Mouse (Mus musculus): Measurements from ENCODE around the gene Mrps26. TPM values are rescaled to one million over a fixed set of nuclear protein-coding genes. Genes with fewer than 3 reads are reported as not detected.

The Mrps26 gene
- polyA plus RNA-seq, 1 experiment from 2014 or later = 92.8 TPM

DNA sequence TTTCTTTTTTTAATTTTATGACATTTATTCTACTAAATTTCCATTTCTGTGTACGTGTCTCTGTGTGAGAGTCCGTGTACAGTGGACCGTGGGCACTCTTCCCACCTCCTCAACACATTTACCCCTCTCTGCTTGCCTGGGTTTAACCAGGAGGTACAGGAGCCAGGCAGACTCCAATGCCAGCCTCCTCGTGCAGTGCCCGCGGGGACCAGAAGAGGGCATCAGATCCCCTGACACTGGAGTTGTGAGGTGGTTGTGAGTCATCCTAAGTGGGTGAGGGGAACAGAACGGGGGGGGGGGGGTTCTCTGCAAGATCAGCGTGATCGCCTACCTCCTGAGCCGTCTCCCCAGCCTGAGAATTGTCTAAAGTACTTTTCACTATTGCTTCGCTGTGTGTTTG, 14.6 kb downstream of the Mrps26 start:
- DNase-seq (ENCODE audit: extremely low spot score, low spot score) = peak; percentile 63
- H3K4me1 ChIP-seq = peaks cover 40% of the 10 kb centered on the region
- no peak overlapping the region for H3K27ac ChIP-seq
- no peak overlapping the region for H3K4me3 ChIP-seq
- H3K27me3 ChIP-seq (ENCODE audit: poor library complexity, severe bottlenecking) = peaks cover 100% of the 10 kb centered on the region
- 8% methylated on average over 11 of the region's 11 CpGs for WGBS
- H3K36me3 ChIP-seq (replicated peaks) = no peaks in the 10 kb centered on the region
- no peaks in the 10 kb centered on the region for H3K9me3 ChIP-seq

DNA sequence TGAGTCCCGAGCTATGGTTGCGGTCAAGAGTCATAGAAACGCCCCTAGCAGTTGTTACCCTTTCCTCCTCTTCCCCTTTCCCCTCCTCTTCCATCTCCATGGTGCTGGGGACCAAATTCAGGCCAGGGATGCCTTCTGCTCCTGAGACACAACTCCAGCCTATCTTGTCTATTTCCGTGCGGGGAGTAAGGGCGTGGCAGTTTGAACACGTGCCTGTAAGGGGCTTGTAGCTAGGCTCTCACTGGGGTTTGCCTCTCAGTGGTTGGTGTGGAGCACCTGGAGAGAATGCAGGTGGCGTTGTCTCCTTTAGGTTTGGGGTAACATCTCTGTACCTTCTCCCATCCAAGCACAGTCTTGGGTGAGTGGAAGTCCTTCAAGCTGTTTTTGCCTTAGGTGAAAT, 16.2 kb downstream of the Mrps26 start:
- 4% methylated on average over 8 of the region's 8 CpGs for WGBS
- Histone ChIP-seq H3K36me3 (replicated peaks) (no peaks in the 10 kb centered on the region), H3K9me3 (no peaks in the 10 kb centered on the region), H3K4me3 (no peak overlapping the region), H3K27me3 (ENCODE audit: poor library complexity, severe bottlenecking) (peaks cover 98% of the 10 kb centered on the region), H3K4me1 (peaks cover 40% of the 10 kb centered on the region), H3K27ac (no peak overlapping the region)
- no peak for DNase-seq (ENCODE audit: extremely low spot score, low spot score)

DNA sequence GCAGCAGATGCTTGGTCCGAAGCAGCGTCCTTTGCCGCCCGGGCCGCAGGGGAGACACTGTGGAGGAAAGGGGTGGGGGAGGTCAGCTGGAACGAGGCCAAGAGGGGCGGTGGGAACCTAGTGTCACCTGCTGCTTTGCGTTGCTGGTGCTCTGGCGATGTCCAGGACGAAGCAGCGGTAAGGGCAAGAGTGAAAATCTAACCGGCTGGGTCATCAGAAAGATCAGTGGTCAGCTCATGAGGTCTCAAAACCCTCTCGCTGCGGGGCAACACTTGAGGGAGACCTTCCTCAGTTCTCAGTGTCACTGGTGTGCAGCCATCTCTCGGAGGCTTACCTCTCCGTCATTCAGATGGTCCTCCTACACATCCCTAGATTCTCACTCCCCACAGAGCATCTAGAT, 17.7 kb downstream of the Mrps26 start:
- Histone ChIP-seq H3K27ac (no peak overlapping the region), H3K27me3 (ENCODE audit: poor library complexity, severe bottlenecking) (peaks cover 89% of the 10 kb centered on the region), H3K4me3 (peak overlapping the region; percentile 44), H3K4me1 (peaks cover 37% of the 10 kb centered on the region), H3K36me3 (replicated peaks) (no peaks in the 10 kb centered on the region), H3K9me3 (no peaks in the 10 kb centered on the region)
- DNase-seq (ENCODE audit: extremely low spot score, low spot score) = no peak
- WGBS = 2% methylated on average over 16 of the region's 16 CpGs

DNA sequence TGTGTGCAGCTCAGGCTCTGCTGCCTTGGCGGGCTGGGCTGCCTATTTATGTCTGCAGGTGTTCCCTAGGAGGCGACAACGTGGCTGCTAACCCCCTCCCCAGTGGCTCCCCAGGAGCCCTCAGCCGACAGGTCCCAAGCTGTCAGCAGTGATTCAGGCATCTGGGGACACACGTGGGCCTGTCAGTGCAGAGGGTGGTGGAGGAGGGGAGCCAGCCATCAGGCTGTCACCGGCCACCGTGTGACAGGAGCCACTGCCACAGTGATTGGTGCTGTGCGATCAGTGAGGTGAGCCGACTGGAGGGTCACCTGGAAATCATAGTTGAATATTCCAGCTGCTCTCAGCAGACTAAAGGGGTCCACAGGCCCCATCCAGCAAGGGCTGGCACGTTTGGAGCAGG, 19.0 kb downstream of the Mrps26 start, which contains the start of gene Avp:
Gene Avp (minus strand): TSS at position 3 of the 400 bp plus-strand sequence.
- H3K27me3 ChIP-seq (ENCODE audit: poor library complexity, severe bottlenecking) = peaks cover 75% of the 10 kb centered on the region
- H3K27ac ChIP-seq = no peak within 1 kb of the TSS
- DNase-seq (ENCODE audit: extremely low spot score, low spot score) = no peak
- no peaks in the 10 kb centered on the region for H3K9me3 ChIP-seq
- no peaks in the 10 kb centered on the region for H3K36me3 ChIP-seq (replicated peaks)
- peaks cover 26% of the 10 kb centered on the region for H3K4me1 ChIP-seq
- 38% methylated on average over 10 of the region's 10 CpGs for WGBS
- peak within 1 kb of the TSS; percentile 44 for H3K4me3 ChIP-seq

DNA sequence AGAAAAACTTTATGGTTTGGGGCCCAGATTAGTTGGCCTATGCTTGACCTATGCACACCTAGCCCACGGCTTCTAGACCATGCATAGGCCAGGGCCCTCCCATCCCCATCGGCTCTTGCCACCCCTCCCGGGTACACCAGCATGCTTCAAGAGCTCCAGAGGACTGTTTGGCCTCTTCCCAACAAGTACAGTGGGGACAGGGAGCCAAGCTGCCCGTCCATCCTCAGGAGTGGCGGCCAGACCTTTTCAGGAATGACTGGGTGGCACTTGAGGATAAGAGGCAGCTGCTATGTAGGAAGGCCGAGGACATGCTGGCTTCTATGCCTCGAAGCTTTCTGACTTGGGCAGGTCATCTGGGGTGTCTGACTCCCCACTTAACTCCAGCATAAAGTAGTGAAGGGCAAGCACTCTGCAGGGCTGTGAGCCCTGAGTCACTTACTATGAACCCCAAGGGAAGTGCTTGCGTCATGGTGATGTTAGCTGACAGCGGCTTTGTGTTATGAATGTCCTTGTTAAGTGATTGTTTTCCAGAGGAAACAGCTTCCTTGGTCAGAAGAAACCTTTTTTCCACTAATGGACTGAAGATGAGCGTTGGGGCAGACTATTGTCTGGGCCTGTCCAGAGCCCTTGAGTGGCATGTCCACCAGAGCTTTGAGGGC, 20.5 kb downstream of the Mrps26 start:
- no peak overlapping the region for H3K27ac ChIP-seq
- peaks cover 60% of the 10 kb centered on the region for H3K27me3 ChIP-seq (ENCODE audit: poor library complexity, severe bottlenecking)
- 83% methylated on average over 10 of the region's 10 CpGs for WGBS

DNA sequence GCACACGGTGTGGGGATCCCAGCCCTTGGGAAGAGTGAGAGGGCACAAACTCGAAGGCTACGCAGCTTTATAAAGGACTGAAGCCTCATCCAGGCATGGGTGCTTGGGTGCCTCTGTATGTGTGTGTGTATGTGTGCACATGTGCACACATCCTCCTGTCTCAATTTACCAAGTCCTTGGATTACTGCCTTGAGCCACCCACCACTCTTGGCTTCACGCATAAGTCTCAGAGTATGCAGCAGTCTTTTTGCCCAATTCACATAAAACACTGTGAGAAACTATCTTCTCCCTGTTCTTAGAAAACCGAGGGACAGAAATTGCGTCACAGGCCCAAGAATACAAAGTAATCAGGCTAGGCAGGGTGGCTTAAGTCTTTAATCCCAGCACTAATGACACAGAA, 22.5 kb downstream of the Mrps26 start:
- Histone ChIP-seq H3K9me3 (no peaks in the 10 kb centered on the region), H3K27me3 (ENCODE audit: poor library complexity, severe bottlenecking) (peaks cover 40% of the 10 kb centered on the region), H3K36me3 (replicated peaks) (peaks cover 13% of the 10 kb centered on the region), H3K27ac (no peak overlapping the region), H3K4me3 (no peak overlapping the region), H3K4me1 (peaks cover 14% of the 10 kb centered on the region)
- WGBS = 86% methylated on average over 6 of the region's 6 CpGs
- no peak for DNase-seq (ENCODE audit: extremely low spot score, low spot score)

More for the DNA sequence above, 20.5 kb downstream of the Mrps26 start:
- 0 out of 2 replicates have a peak, but pooled peaks cover under 1% of the 10 kb centered on the region for H3K36me3 ChIP-seq (replicated peaks)
- no peak overlapping the region for H3K4me3 ChIP-seq
- DNase-seq (ENCODE audit: extremely low spot score, low spot score) = no peak
- H3K4me1 ChIP-seq = peaks cover 23% of the 10 kb centered on the region
- H3K9me3 ChIP-seq = no peaks in the 10 kb centered on the region

DNA sequence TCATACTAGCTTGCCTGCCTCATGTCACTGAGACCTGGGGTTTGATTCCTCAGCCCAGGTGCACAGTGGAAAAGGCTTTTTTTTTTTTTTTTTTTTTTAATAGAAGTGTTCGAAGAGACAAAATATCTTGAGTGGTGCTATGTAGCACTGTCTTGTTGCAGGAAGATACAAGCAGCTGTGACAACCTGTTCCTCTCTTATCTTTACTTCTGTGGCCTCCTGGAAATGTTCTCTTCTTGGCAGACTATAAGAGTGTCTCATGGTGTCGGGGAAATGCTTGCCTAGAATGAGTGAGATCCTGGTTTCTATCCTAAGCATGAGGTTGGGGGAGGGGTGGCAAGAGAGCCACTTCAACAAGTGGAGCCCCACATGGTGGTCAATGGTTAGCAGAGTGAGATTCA, 24.8 kb downstream of the Mrps26 start:
- Histone ChIP-seq H3K9me3 (no peaks in the 10 kb centered on the region), H3K4me3 (no peak overlapping the region), H3K4me1 (peaks cover 9% of the 10 kb centered on the region), H3K27ac (no peak overlapping the region), H3K36me3 (replicated peaks) (peaks cover 34% of the 10 kb centered on the region), H3K27me3 (ENCODE audit: poor library complexity, severe bottlenecking) (peaks cover 17% of the 10 kb centered on the region)
- WGBS = 85% methylated on average over 2 of the region's 2 CpGs
- DNase-seq (ENCODE audit: extremely low spot score, low spot score) = no peak

DNA sequence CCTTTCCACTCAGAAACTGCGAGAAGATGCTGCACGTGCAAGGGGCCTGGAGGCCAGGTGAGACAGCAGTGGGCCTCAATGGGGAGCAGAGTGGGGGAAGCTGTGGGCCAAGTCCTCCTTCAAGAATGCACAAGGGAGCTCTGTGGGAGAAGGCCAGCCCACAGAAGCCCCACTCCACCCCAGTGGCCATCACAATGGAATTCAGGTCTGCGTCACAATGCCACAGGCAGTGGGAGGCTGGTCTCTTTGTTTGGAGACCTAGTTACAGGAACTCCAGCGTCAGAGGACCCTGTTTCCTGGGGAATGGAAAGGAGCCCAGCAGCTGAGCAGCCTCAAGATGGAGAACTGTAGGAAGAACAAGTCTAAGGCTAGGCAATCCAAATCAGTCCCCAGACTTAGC, 25.6 kb downstream of the Mrps26 start:
- no peak overlapping the region for H3K4me3 ChIP-seq
- peaks cover 40% of the 10 kb centered on the region for H3K36me3 ChIP-seq (replicated peaks)
- peaks cover 9% of the 10 kb centered on the region for H3K27me3 ChIP-seq (ENCODE audit: poor library complexity, severe bottlenecking)
- H3K4me1 ChIP-seq = peaks cover 9% of the 10 kb centered on the region
- 67% methylated on average over 4 of the region's 4 CpGs for WGBS
- H3K27ac ChIP-seq = peak overlapping the region; percentile 40; the same call in 1 of the 2 replicates
- DNase-seq (ENCODE audit: extremely low spot score, low spot score) = no peak
- no peaks in the 10 kb centered on the region for H3K9me3 ChIP-seq

DNA sequence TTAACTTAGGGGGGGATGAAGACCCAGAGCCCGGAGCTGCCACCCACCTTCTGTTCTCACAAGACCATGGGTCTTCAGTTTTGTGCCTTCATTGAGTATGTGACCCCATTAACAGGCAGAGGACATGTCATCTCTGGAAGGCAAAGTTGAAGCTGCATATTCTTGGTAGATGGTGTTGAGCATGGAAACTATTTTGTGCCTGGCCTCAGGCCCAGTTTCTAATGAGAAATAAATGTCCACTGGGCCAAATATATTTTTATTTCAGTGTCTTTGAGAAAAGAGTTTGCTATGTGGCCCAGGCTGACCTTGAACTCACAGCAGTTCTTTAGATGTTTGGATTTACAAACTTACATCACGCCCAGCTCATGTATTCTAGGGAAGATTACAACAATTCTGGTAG, 26.2 kb downstream of the Mrps26 start:
- WGBS = 93% methylated on average over 2 of the region's 2 CpGs
- 0 out of 2 replicates have a peak, but pooled peaks cover 5% of the 10 kb centered on the region for H3K27me3 ChIP-seq (ENCODE audit: poor library complexity, severe bottlenecking)
- no peak for DNase-seq (ENCODE audit: extremely low spot score, low spot score)

DNA sequence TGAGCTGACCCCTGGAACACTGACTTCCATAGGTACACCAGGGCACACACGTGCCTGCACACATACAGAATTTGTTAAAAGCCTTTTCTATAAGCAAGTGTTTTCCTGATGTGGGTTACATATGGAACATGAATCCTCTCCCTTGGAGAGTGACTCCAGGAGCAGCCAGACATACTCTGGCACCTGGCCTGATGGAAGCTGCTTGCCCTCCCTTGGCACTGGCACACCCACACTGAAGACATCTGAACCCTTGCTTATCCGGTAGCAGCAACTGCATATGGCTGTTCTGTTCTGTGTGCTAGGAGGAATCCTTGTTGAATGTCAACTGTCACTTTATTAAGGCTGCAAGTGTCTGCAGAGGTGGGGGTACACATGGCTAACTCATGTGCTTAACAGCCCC, 27.5 kb downstream of the Mrps26 start:
- Histone ChIP-seq H3K27ac (no peak overlapping the region), H3K4me3 (no peak overlapping the region), H3K4me1 (peaks cover 9% of the 10 kb centered on the region), H3K9me3 (no peaks in the 10 kb centered on the region), H3K36me3 (replicated peaks) (peaks cover 55% of the 10 kb centered on the region), H3K27me3 (ENCODE audit: poor library complexity, severe bottlenecking) (no peaks in the 10 kb centered on the region)
- DNase-seq (ENCODE audit: extremely low spot score, low spot score) = no peak
- 89% methylated on average over 2 of the region's 2 CpGs for WGBS

More for the DNA sequence above, 26.2 kb downstream of the Mrps26 start:
- Histone ChIP-seq H3K9me3 (no peaks in the 10 kb centered on the region), H3K27ac (no peak overlapping the region), H3K4me1 (peaks cover 9% of the 10 kb centered on the region), H3K36me3 (replicated peaks) (peaks cover 43% of the 10 kb centered on the region), H3K4me3 (no peak overlapping the region)

DNA sequence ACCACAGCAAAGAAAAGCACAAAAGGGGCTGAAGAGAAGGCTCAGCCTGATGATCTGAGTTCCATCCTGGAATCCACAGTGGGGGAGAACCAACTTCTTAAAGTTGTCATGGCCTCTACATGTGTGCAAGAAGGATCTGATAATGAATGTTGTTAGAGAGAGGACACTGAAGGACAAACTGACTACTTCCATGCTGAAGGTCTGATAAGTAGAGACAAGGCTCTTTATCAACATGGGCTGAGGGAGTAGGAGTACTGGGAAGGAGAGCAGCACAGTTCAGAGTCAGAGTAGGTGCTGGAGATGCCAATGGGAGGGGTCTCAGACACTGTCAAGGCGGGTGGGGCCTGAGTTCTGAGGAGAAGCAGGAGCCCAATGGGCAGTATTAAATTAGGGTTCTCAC, 32.1 kb downstream of the Mrps26 start:
- Histone ChIP-seq H3K36me3 (replicated peaks) (peaks cover 90% of the 10 kb centered on the region), H3K9me3 (no peaks in the 10 kb centered on the region), H3K27me3 (ENCODE audit: poor library complexity, severe bottlenecking) (no peaks in the 10 kb centered on the region), H3K27ac (no peak overlapping the region), H3K4me1 (no peaks in the 10 kb centered on the region), H3K4me3 (no peak overlapping the region)
- 83% methylated on average over 1 of the region's 1 CpGs for WGBS
- DNase-seq (ENCODE audit: extremely low spot score, low spot score) = no peak

DNA sequence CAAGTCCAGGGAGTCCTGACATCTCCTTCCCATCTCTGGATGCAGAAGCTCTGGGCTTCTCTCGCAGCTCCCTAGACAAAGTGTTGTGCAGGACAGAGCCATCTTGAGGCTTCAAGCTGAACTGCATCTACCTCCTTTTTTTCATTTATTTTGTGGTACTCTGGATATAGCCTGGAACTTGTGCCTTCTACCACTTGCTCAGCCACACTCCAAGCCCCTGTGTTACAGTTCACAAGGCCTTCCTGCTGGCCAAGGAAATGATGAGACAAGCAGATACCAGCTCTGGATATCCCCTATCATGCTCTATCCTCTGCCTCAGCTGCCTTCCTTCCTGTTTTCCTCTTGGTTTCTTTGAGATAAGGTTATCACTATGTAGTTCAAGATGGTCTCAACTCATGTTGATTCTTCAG, 34.1 kb downstream of the Mrps26 start:
- Histone ChIP-seq H3K27ac (no peak overlapping the region), H3K9me3 (no peaks in the 10 kb centered on the region), H3K4me1 (no peaks in the 10 kb centered on the region), H3K36me3 (replicated peaks) (peaks cover 89% of the 10 kb centered on the region), H3K4me3 (no peak overlapping the region), H3K27me3 (ENCODE audit: poor library complexity, severe bottlenecking) (no peaks in the 10 kb centered on the region)
- 37% methylated on average over 1 of the region's 1 CpGs for WGBS
- no peak for DNase-seq (ENCODE audit: extremely low spot score, low spot score)

DNA sequence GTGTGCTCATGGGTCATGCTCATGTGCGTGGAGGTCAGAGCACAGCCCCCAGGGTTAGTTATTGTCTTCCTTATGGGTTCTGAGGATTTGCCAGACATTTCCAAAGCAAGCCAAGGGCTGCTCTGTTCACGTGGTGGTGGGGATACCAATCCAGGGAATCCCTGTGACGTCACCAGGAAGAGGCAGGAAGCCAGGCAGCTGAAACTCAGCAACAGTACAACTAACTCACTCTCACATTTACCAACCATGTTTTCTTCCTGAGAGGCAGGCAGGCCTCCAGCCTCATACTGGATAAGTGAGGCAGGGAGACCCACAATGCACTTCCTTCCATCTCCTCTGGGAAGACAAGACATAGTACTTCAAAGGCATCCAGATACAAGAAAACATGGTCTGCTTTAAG, 34.9 kb downstream of the Mrps26 start:
- Histone ChIP-seq H3K27me3 (ENCODE audit: poor library complexity, severe bottlenecking) (no peaks in the 10 kb centered on the region), H3K4me3 (no peak overlapping the region), H3K9me3 (no peaks in the 10 kb centered on the region), H3K27ac (no peak overlapping the region), H3K36me3 (replicated peaks) (peaks cover 89% of the 10 kb centered on the region), H3K4me1 (no peaks in the 10 kb centered on the region)
- WGBS = 80% methylated on average over 3 of the region's 3 CpGs
- no peak for DNase-seq (ENCODE audit: extremely low spot score, low spot score)
